ENCODE assay signal across 22 mouse cellular contexts in genomic region chrX:150516477-150516876, GRCm38 (mm10). TPM values are rescaled to one million over a fixed set of nuclear protein-coding genes. Genes with fewer than 3 reads are reported as not detected.
DNase-seq lines count a peak whose midpoint lies in the region; ATAC-seq and TF ChIP-seq lines count a peak whose summit lies in the region.
"Had no signal": no experiment of that assay in that cellular context is flagged by ENCODE, and none has a peak within 500 bp of the region (broad histone marks: within the 10 kb centered on the region; RNA-seq: fewer than 3 reads in every experiment).

No protein-coding gene starts in this region.

- H3K9me3 ChIP-seq in liver, embryonic 11.5 days (ENCODE audit: control insufficient read depth, low read length), result no peaks in the 10 kb centered on the region
- no peaks in the 10 kb centered on the region for H3K9me3 ChIP-seq in liver, embryonic 15.5 days (replicated peaks)
- H3K9me3 ChIP-seq in intestine, embryonic 16.5 days (ENCODE audit: control insufficient read depth, low read length), result no peaks in the 10 kb centered on the region
- no peaks in the 10 kb centered on the region for H3K9me3 ChIP-seq in hindbrain, embryonic 10.5 days
- no peaks in the 10 kb centered on the region for H3K9me3 ChIP-seq in intestine, postnatal 0 days (ENCODE audit: control insufficient read depth)
- H3K9me3 ChIP-seq: embryonic facial prominence, embryonic 10.5 days; forebrain, embryonic 12.5 days; heart, embryonic 15.5 days; hindbrain, embryonic 15.5 days had no signal

- WGBS in liver, embryonic 11.5 days, result 65% methylated on average over 1 of the region's 1 CpGs
- WGBS in liver, embryonic 15.5 days (ENCODE audit: insufficient replicate concordance), result 36% methylated on average over 1 of the region's 1 CpGs
- 93% methylated on average over 1 of the region's 1 CpGs for WGBS in intestine, embryonic 16.5 days
- 91% methylated on average over 1 of the region's 1 CpGs for whole genome bisulfite sequencing in hindbrain, embryonic 10.5 days
- 91% methylated on average over 1 of the region's 1 CpGs for WGBS in intestine, postnatal 0 days

- DNase-seq in liver, embryonic 11.5 days (ENCODE audit: low spot score), result no peak
- DNase-seq in hindbrain, embryonic 10.5 days (ENCODE audit: low spot score), result no peak
- no peak for DNase-seq in spleen, postnatal 14 days (ENCODE audit: low spot score in 2 of 2)
- DNase-seq: adrenal gland, postnatal 14 days; cerebellum, adult 11-12 months; cerebellum, adult 9-11 months; gastrocnemius, postnatal 14 days; heart, adult 2 months; heart, postnatal 14 days had no signal

- TF ChIP-seq CTCF in intestine, postnatal 0 days (IDR thresholded peaks at IDR 0.05; ENCODE audit: low read depth), result no peak

- no peak overlapping the region for H3K4me2 ChIP-seq in liver, embryonic 11.5 days
- peak overlapping the region; percentile 50 for H3K4me2 ChIP-seq in liver, embryonic 15.5 days
- no peak overlapping the region for H3K4me2 ChIP-seq in intestine, embryonic 16.5 days (ENCODE audit: low read depth, low read length)
- no peak overlapping the region for H3K4me2 ChIP-seq in intestine, postnatal 0 days (replicated peaks; ENCODE audit: low read depth)
- H3K4me2 ChIP-seq: forebrain, embryonic 12.5 days; heart, embryonic 11.5 days; heart, embryonic 15.5 days; hindbrain, embryonic 15.5 days had no signal

- H3K4me3 ChIP-seq in liver, embryonic 11.5 days (ENCODE audit: low read depth, low read length), result no peak overlapping the region
- H3K4me3 ChIP-seq in liver, embryonic 15.5 days (replicated peaks), result no peak overlapping the region
- no peak overlapping the region for H3K4me3 ChIP-seq in intestine, embryonic 16.5 days (ENCODE audit: low read length)
- H3K4me3 ChIP-seq in hindbrain, embryonic 10.5 days, result no peak overlapping the region
- H3K4me3 ChIP-seq in intestine, postnatal 0 days (ENCODE audit: low read depth, low read length), result no peak overlapping the region
- H3K4me3 ChIP-seq: embryonic facial prominence, embryonic 10.5 days; forebrain, embryonic 12.5 days; heart, adult 2 months; heart, embryonic 15.5 days; hindbrain, embryonic 15.5 days had no signal

- H3K9ac ChIP-seq in liver, embryonic 11.5 days (ENCODE audit: low read depth, low read length), result no peak overlapping the region
- peak overlapping the region; percentile 32; the same call in 1 of the 2 replicates for H3K9ac ChIP-seq in liver, embryonic 15.5 days
- H3K9ac ChIP-seq in intestine, embryonic 16.5 days (ENCODE audit: low read depth, low read length), result no peak overlapping the region
- H3K9ac ChIP-seq in intestine, postnatal 0 days (ENCODE audit: low read depth, low read length), result no peak overlapping the region
- H3K9ac ChIP-seq: forebrain, embryonic 12.5 days; heart, embryonic 15.5 days; hindbrain, embryonic 15.5 days had no signal

- peak overlapping the region; percentile 44 for H3K27ac ChIP-seq in liver, embryonic 11.5 days (ENCODE audit: low read depth, low read length)
- H3K27ac ChIP-seq in liver, embryonic 15.5 days (replicated peaks), result peak overlapping the region; percentile 89
- H3K27ac ChIP-seq in intestine, embryonic 16.5 days (ENCODE audit: low read length), result no peak overlapping the region
- no peak overlapping the region for H3K27ac ChIP-seq in hindbrain, embryonic 10.5 days
- H3K27ac ChIP-seq in intestine, postnatal 0 days (ENCODE audit: low read depth, low read length), result no peak overlapping the region
- H3K27ac ChIP-seq: embryonic facial prominence, embryonic 10.5 days; forebrain, embryonic 12.5 days; heart, adult 2 months; heart, embryonic 15.5 days; hindbrain, embryonic 15.5 days had no signal

- H3K36me3 ChIP-seq in liver, embryonic 11.5 days (ENCODE audit: control insufficient read depth, insufficient read depth, low read length), result no peaks in the 10 kb centered on the region
- no peaks in the 10 kb centered on the region for H3K36me3 ChIP-seq in liver, embryonic 15.5 days (replicated peaks)
- no peaks in the 10 kb centered on the region for H3K36me3 ChIP-seq in intestine, embryonic 16.5 days (ENCODE audit: control insufficient read depth, insufficient read depth, low read length)
- no peaks in the 10 kb centered on the region for H3K36me3 ChIP-seq in hindbrain, embryonic 10.5 days
- H3K36me3 ChIP-seq in intestine, postnatal 0 days (ENCODE audit: control insufficient read depth, insufficient read depth), result no peaks in the 10 kb centered on the region
- H3K36me3 ChIP-seq: forebrain, embryonic 12.5 days; heart, embryonic 15.5 days; hindbrain, embryonic 15.5 days had no signal

- ATAC-seq in erythroblast, adult 5-6 weeks (replicated peaks; ENCODE audit: low FRiP score, poor library complexity, severe bottlenecking), result peak; percentile 80
- ATAC-seq in liver, embryonic 11.5 days (replicated peaks; ENCODE audit: low FRiP score), result peak; percentile 81
- ATAC-seq in liver, embryonic 15.5 days (ENCODE audit: insufficient read depth), result peak; percentile 91
- ATAC-seq in intestine, embryonic 16.5 days, result no peak
- ATAC-seq in intestine, postnatal 0 days, result no peak
- ATAC-seq: activated CD4-positive, CD25-positive, alpha-beta regulatory T cell, adult 4 months; forebrain, embryonic 16.5 days; Patski had no signal

- no peaks in the 10 kb centered on the region for H3K4me1 ChIP-seq in liver, embryonic 11.5 days (replicated peaks; ENCODE audit: control insufficient read depth, insufficient read depth, low read length)
- H3K4me1 ChIP-seq in liver, embryonic 15.5 days (replicated peaks), result peaks cover 26% of the 10 kb centered on the region
- H3K4me1 ChIP-seq in intestine, embryonic 16.5 days (ENCODE audit: control insufficient read depth, insufficient read depth, low read length), result no peaks in the 10 kb centered on the region
- no peaks in the 10 kb centered on the region for H3K4me1 ChIP-seq in hindbrain, embryonic 10.5 days (replicated peaks)
- H3K4me1 ChIP-seq in intestine, postnatal 0 days (replicated peaks; ENCODE audit: control insufficient read depth, insufficient read depth, low read length), result no peaks in the 10 kb centered on the region
- H3K4me1 ChIP-seq: embryonic facial prominence, embryonic 10.5 days; forebrain, embryonic 12.5 days; heart, embryonic 15.5 days; hindbrain, embryonic 15.5 days had no signal

- H3K27me3 ChIP-seq in liver, embryonic 11.5 days (replicated peaks; ENCODE audit: control insufficient read depth, insufficient read depth, low read length), result no peaks in the 10 kb centered on the region
- no peaks in the 10 kb centered on the region for H3K27me3 ChIP-seq in liver, embryonic 15.5 days
- H3K27me3 ChIP-seq in intestine, embryonic 16.5 days (replicated peaks; ENCODE audit: control insufficient read depth, insufficient read depth, low read length), result no peaks in the 10 kb centered on the region
- H3K27me3 ChIP-seq in hindbrain, embryonic 10.5 days (ENCODE audit: insufficient read depth, poor library complexity, severe bottlenecking), result no peaks in the 10 kb centered on the region
- no peaks in the 10 kb centered on the region for H3K27me3 ChIP-seq in intestine, postnatal 0 days (replicated peaks; ENCODE audit: control insufficient read depth, insufficient read depth, low read length)
- H3K27me3 ChIP-seq: forebrain, embryonic 12.5 days; heart, embryonic 15.5 days; hindbrain, embryonic 15.5 days had no signal

RNA-seq across cellular contexts. Expression of gene Alas2, which starts 30.7 kb away (rescaled TPM):
- 3,542 and 3,686 TPM in 2 replicates for total RNA-seq in erythroblast, adult 5-6 weeks (2015; ENCODE audit: low replicate concordance)
- 3,400 and 3,878 TPM in 2 replicates for total RNA-seq in erythroblast, adult 5-6 weeks (2017; ENCODE audit: low replicate concordance)
- 170 and 201 TPM in 2 replicates for polyA plus RNA-seq in liver, embryonic 11.5 days (2014; fragmentation: Nextera tagmentation; extraction: Ambion mirVana)
- 1,389 and 1,560 TPM in 2 replicates for polyA plus RNA-seq in liver, embryonic 15.5 days (2015; fragmentation: Nextera tagmentation; extraction: Ambion mirVana)
- polyA plus RNA-seq in intestine, embryonic 16.5 days (2015; fragmentation: Nextera tagmentation; extraction: Ambion mirVana), result 62.7 and 79.8 TPM in 2 replicates
- 52.9 and 66.4 TPM in 2 replicates for polyA plus RNA-seq in hindbrain, embryonic 10.5 days (2016; fragmentation: Nextera tagmentation; extraction: Ambion mirVana)
- 4.4 and 6.4 TPM in 2 replicates for polyA plus RNA-seq in intestine, postnatal 0 days (2015; fragmentation: Nextera tagmentation; extraction: Ambion mirVana)
- total RNA-seq: hematopoietic stem cell, adult 5-6 weeks had no signal

RNA-seq across cellular contexts. Expression of gene Tmem29, which starts 57.5 kb away (rescaled TPM):
- 9.4 and 31.5 TPM in 2 replicates for total RNA-seq in erythroblast, adult 5-6 weeks (2015; ENCODE audit: low replicate concordance)
- total RNA-seq in erythroblast, adult 5-6 weeks (2017; ENCODE audit: low replicate concordance), result 10.3 and 19.4 TPM in 2 replicates
- 24.2 and 28.1 TPM in 2 replicates for polyA plus RNA-seq in liver, embryonic 11.5 days (2014; fragmentation: Nextera tagmentation; extraction: Ambion mirVana)
- polyA plus RNA-seq in liver, embryonic 15.5 days (2015; fragmentation: Nextera tagmentation; extraction: Ambion mirVana), result 12.3 and 13.4 TPM in 2 replicates
- 23.2 and 25.8 TPM in 2 replicates for polyA plus RNA-seq in intestine, embryonic 16.5 days (2015; fragmentation: Nextera tagmentation; extraction: Ambion mirVana)
- polyA plus RNA-seq in hindbrain, embryonic 10.5 days (2016; fragmentation: Nextera tagmentation; extraction: Ambion mirVana), result 39.1 and 45.3 TPM in 2 replicates
- polyA plus RNA-seq in intestine, postnatal 0 days (2015; fragmentation: Nextera tagmentation; extraction: Ambion mirVana), result 17.2 and 17.3 TPM in 2 replicates

Comparison
In these comparisons a context has a peak if more than half of its experiments do, and no peak if none do; other contexts are left out.
1. ATAC-seq: peak in erythroblast, adult 5-6 weeks (single experiment), liver, embryonic 11.5 days (single experiment) and liver, embryonic 15.5 days (single experiment); none in intestine, embryonic 16.5 days (single experiment) and intestine, postnatal 0 days (single experiment).
2. H3K27ac ChIP-seq: peak in liver, embryonic 11.5 days (single experiment) and liver, embryonic 15.5 days (single experiment); none in intestine, embryonic 16.5 days (single experiment), hindbrain, embryonic 10.5 days (single experiment) and intestine, postnatal 0 days (single experiment).